In genomic region chr13:112920906-112921305, GRCm38 (mm10) we compare ENCODE assay signal across 35 mouse cellular contexts.
"Had no signal": no experiment of that assay in that cellular context is flagged by ENCODE, and none has a peak within 500 bp of the region (broad histone marks: within the 10 kb centered on the region; RNA-seq: fewer than 3 reads in every experiment).

No protein-coding gene starts in this region.

- ATAC-seq: hindbrain, embryonic 16.5 days; hindbrain, postnatal 0 days; inflammation-experienced regulatory T-cells, adult 6 months; intestine, embryonic 15.5 days; intestine, embryonic 16.5 days; intestine, postnatal 0 days had no signal

- H3K9me3 ChIP-seq: heart, embryonic 10.5 days; heart, embryonic 12.5 days; heart, embryonic 13.5 days; heart, embryonic 15.5 days; hindbrain, embryonic 10.5 days; hindbrain, embryonic 12.5 days; hindbrain, embryonic 13.5 days; hindbrain, embryonic 15.5 days; intestine, embryonic 15.5 days; kidney, embryonic 15.5 days had no signal

- H3K4me3 ChIP-seq: heart, embryonic 10.5 days; heart, embryonic 12.5 days; heart, embryonic 13.5 days; heart, embryonic 15.5 days; hindbrain, embryonic 10.5 days; hindbrain, embryonic 12.5 days; hindbrain, embryonic 13.5 days; hindbrain, embryonic 15.5 days; intestine, embryonic 15.5 days; kidney, embryonic 15.5 days; layer of hippocampus, adult 2 months had no signal

- DNase-seq: heart, postnatal 10 days; heart, postnatal 14 days; heart, postnatal 36 days; heart, postnatal 4 days; kidney, adult 11 months; kidney, adult 18-20 months; kidney, adult 2 months; kidney, adult 8-10 months; kidney, adult 9 months; kidney, postnatal 10 days; kidney, postnatal 14 days; kidney, postnatal 25 days; kidney, postnatal 36 days; kidney, postnatal 4 days; layer of hippocampus, adult 9-11 months; layer of hippocampus, postnatal 36 days had no signal

- H3K9ac ChIP-seq: heart, embryonic 12.5 days; heart, embryonic 13.5 days; heart, embryonic 15.5 days; hindbrain, embryonic 12.5 days; hindbrain, embryonic 13.5 days; hindbrain, embryonic 14.5 days; hindbrain, embryonic 15.5 days; intestine, embryonic 15.5 days; kidney, embryonic 15.5 days had no signal

- H3K27ac ChIP-seq: heart, embryonic 10.5 days; heart, embryonic 13.5 days; heart, embryonic 15.5 days; hindbrain, embryonic 10.5 days; hindbrain, embryonic 12.5 days; hindbrain, embryonic 13.5 days; hindbrain, embryonic 14.5 days; hindbrain, embryonic 15.5 days; hindbrain, postnatal 0 days; intestine, embryonic 15.5 days; kidney, embryonic 15.5 days; kidney, postnatal 0 days; layer of hippocampus, adult 2 months had no signal

- H3K27me3 ChIP-seq: heart, embryonic 12.5 days; heart, embryonic 13.5 days; heart, embryonic 15.5 days; hindbrain, embryonic 12.5 days; hindbrain, embryonic 13.5 days; hindbrain, embryonic 15.5 days; intestine, embryonic 15.5 days; kidney, embryonic 15.5 days had no signal

- H3K4me2 ChIP-seq: heart, embryonic 11.5 days; heart, embryonic 12.5 days; heart, embryonic 13.5 days; heart, embryonic 15.5 days; hindbrain, embryonic 12.5 days; hindbrain, embryonic 13.5 days; hindbrain, embryonic 14.5 days; hindbrain, embryonic 15.5 days; intestine, embryonic 15.5 days; kidney, embryonic 15.5 days had no signal
